8 mouse cellular contexts compared by ENCODE assay signal in genomic region chr13:98814275-98815040, GRCm38 (mm10). TPM values are rescaled to one million over a fixed set of nuclear protein-coding genes. Genes with fewer than 3 reads are reported as not detected.
DNase-seq lines count a peak whose midpoint lies in the region; ATAC-seq and TF ChIP-seq lines count a peak whose summit lies in the region.

No protein-coding gene starts in this region.

- no peaks in the 10 kb centered on the region for H3K9me3 ChIP-seq in CH12.LX (replicated peaks; ENCODE audit: low read length)
- no peaks in the 10 kb centered on the region for H3K9me3 ChIP-seq in lung, embryonic 16.5 days (ENCODE audit: control insufficient read depth, low read length)

- intact Hi-C loops in heart, postnatal 10 days (cut with DNase I) = loop anchor here (5.0 kb wide), 2 partner anchors 67 to 87 kb away; no protein-coding TSS in a partner anchor

- H3K9ac ChIP-seq in CH12.LX (ENCODE audit: insufficient read depth, low read depth) = peak overlapping the region; percentile 92
- peak overlapping the region; percentile 98 for H3K9ac ChIP-seq in lung, embryonic 16.5 days (ENCODE audit: low read length)

- peak overlapping the region; percentile 68 for H3K27ac ChIP-seq in CH12.LX (ENCODE audit: insufficient read depth, low read depth)
- H3K27ac ChIP-seq in embryonic fibroblast, embryonic 13.5 days (ENCODE audit: insufficient read depth, low read length) = peak overlapping the region; percentile 49
- H3K27ac ChIP-seq in lung, embryonic 16.5 days (ENCODE audit: low read length) = peak overlapping the region; percentile 99

- H3K36me3 ChIP-seq in CH12.LX (replicated peaks in 1 of 2; ENCODE audit: control insufficient read depth in 1 of 2, insufficient read depth in 1 of 2, low read length in 1 of 2) = no peaks in the 10 kb centered on the region
- H3K36me3 ChIP-seq in lung, embryonic 16.5 days (ENCODE audit: control insufficient read depth, insufficient read depth, low read length) = no peaks in the 10 kb centered on the region

- dilution Hi-C loops in CH12.LX (cut with MboI; ENCODE audit: extremely low pct_ligation_motif_present, extremely low pct_unique_long_range_greater_than_20kb, low sequenced_read_pairs) = no loop called here

- peaks cover 33% of the 10 kb centered on the region for H3K79me2 ChIP-seq in CH12.LX (replicated peaks; ENCODE audit: control insufficient read depth, extremely low read depth, insufficient read depth, poor library complexity, severe bottlenecking)

- H3K4me2 ChIP-seq in CH12.LX (ENCODE audit: insufficient read depth, low read depth, poor library complexity, severe bottlenecking) = peak overlapping the region; percentile 89; the same call in 1 of the 2 replicates
- H3K4me2 ChIP-seq in lung, embryonic 16.5 days (ENCODE audit: low read depth, low read length) = peak overlapping the region; percentile 66

- no peak for TF ChIP-seq RAD21 in CH12.LX (IDR thresholded peaks at IDR 0.05; ENCODE audit: low read depth, low read length)

- WGBS in lung, embryonic 16.5 days = under 1% methylated on average over 48 of the region's 81 CpGs

- TF ChIP-seq EP300 in CH12.LX (IDR thresholded peaks at IDR 0.05; ENCODE audit: low read length) = no peak

- peak; percentile 43 for ATAC-seq in lung, embryonic 16.5 days (ENCODE audit: low read depth)

- H3K27me3 ChIP-seq in CH12.LX (replicated peaks) = no peaks in the 10 kb centered on the region
- H3K27me3 ChIP-seq in lung, embryonic 16.5 days (ENCODE audit: control insufficient read depth, insufficient read depth, low read depth, low read length) = no peaks in the 10 kb centered on the region

- peak; percentile 41 for DNase-seq in CH12.LX (ENCODE audit: extremely low read depth)
- peak; percentile 70 for DNase-seq in adrenal gland, postnatal 10 days
- DNase-seq in heart, postnatal 10 days = peak; percentile 69 to 73
- DNase-seq in kidney, postnatal 36 days = peak; percentile 56 to 79
- DNase-seq in ovary, postnatal 14 days (ENCODE audit: low spot score) = peak; percentile 53
- DNase-seq in urinary bladder, postnatal 25 days (ENCODE audit: low spot score) = peak; percentile 46

- TF ChIP-seq POLR2A in CH12.LX (IDR thresholded peaks at IDR 0.05; ENCODE audit: low read depth, low read length) = no peak
- TF ChIP-seq POLR2A in embryonic fibroblast, embryonic 13.5 days (IDR thresholded peaks at IDR 0.05; ENCODE audit: low read depth, low read length) = no peak

- no peak for TF ChIP-seq CTCF in CH12.LX (conservative IDR thresholded peaks at IDR 0.05 in 1 of 2, IDR thresholded peaks at IDR 0.05 in 1 of 2; ENCODE audit: low read depth in 2 of 2, low read length in 2 of 2)
- TF ChIP-seq CTCF in embryonic fibroblast, embryonic 13.5 days (IDR thresholded peaks at IDR 0.05; ENCODE audit: borderline replicate concordance, insufficient read depth, low read length) = no peak

- peaks cover 3 to 41% of the 10 kb centered on the region in 2 experiments; a peak in 2 of 4 replicates for H3K4me1 ChIP-seq in CH12.LX (ENCODE audit: control insufficient read depth in 1 of 2, insufficient read depth in 2 of 2)
- peaks cover 9% of the 10 kb centered on the region for H3K4me1 ChIP-seq in embryonic fibroblast, embryonic 13.5 days (ENCODE audit: control insufficient read depth, insufficient read depth, low read length)
- peaks cover 27% of the 10 kb centered on the region for H3K4me1 ChIP-seq in lung, embryonic 16.5 days (replicated peaks; ENCODE audit: control insufficient read depth, insufficient read depth, low read length)

- in situ Hi-C loops in CH12.LX (cut with MboI; ENCODE audit: low pct_ligation_motif_present, low pct_unique_long_range_greater_than_20kb, low sequenced_read_pairs) = no loop called here

- peak overlapping the region; percentile 86 to 95 (median 92) for H3K4me3 ChIP-seq in CH12.LX (replicated peaks in 1 of 3; ENCODE audit: low read depth in 2 of 3, low read length in 2 of 3, poor library complexity in 1 of 3)
- peak overlapping the region; percentile 71 for H3K4me3 ChIP-seq in embryonic fibroblast, embryonic 13.5 days (ENCODE audit: insufficient read depth, low read length)
- H3K4me3 ChIP-seq in lung, embryonic 16.5 days (ENCODE audit: low read length) = peak overlapping the region; percentile 93

TF ChIP-seq in CH12.LX, 34 proteins besides CTCF, POLR2A, EP300 and RAD21:
- 0 out of 2 replicates have a peak, but pooled peaks have one; percentile 22 for TF ChIP-seq NRF1 (IDR thresholded peaks at IDR 0.05; ENCODE audit: low read depth, low read length)
- no peak for TF ChIP-seq MAZ (IDR thresholded peaks at IDR 0.05; ENCODE audit: low read depth, low read length)

RNA-seq across cellular contexts. Expression of gene Fcho2, which starts 0.8 kb away (rescaled TPM):
- total RNA-seq in CH12.LX (2012; rRNA removed) (3.0 and 3.2 TPM in 2 replicates), CH12.LX (2014; rRNA removed) (5.6 and 6.7 TPM in 2 replicates)
- polyA plus RNA-seq in CH12.LX (2012; ENCODE audit: insufficient read length, low read depth) = 8.2 and 9.0 TPM in 2 replicates
- 10 to 100 TPM; 40.6 to 50.8 TPM for total RNA-seq in adrenal gland, postnatal 10 days (2021)
- 36.4 and 57.6 TPM in 2 replicates for polyA plus RNA-seq in embryonic fibroblast, embryonic 13.5 days (2011; ENCODE audit: insufficient read length, low read depth, missing spikeins)
- total RNA-seq in heart, postnatal 10 days (2021) = 10 to 100 TPM; 42.4 to 48.2 TPM
- 43.2 and 44.9 TPM in 2 replicates for polyA plus RNA-seq in lung, embryonic 16.5 days (2015; fragmentation: Nextera tagmentation; extraction: Ambion mirVana)

Comparison
In these comparisons a context has a peak if more than half of its experiments do, and no peak if none do; other contexts are left out.
1. Peak in every context shown above with its lines: DNase-seq, ATAC-seq, H3K4me3 ChIP-seq and H3K27ac ChIP-seq.
2. H3K27ac ChIP-seq: peak in every context shown above with its lines; median percentile 99 in lung, embryonic 16.5 days; 68 in CH12.LX; 49 in embryonic fibroblast, embryonic 13.5 days.
3. RNA of gene Fcho2, which starts 0.8 kb away (total RNA-seq): 40.6 to 50.8 TPM in adrenal gland, postnatal 10 days and 42.4 to 48.2 TPM in heart, postnatal 10 days; 3.0 to 6.7 TPM in CH12.LX; every median in the first group is over 4 times any median in the second.